Mouse (Mus musculus) spleen, adult 2 months (tissue): Measurements from ENCODE around the gene Gm20431.

Experiments
- CTCF ChIP-seq: fragments of 200-500 bp; IDR thresholded peaks from 2 replicates; pipeline ENCODE4 v1.5.1; 2011; ENCODE audit warnings: mild to moderate bottlenecking, inconsistent platforms; ENCODE audit not compliant: insufficient read depth, insufficient read length, insufficient replicate concordance; ENCODE audit errors: extremely low read depth
- POLR2A ChIP-seq: fragments of 200-500 bp; IDR thresholded peaks from 2 replicates; pipeline ENCODE4 v1.6.1; 2011; ENCODE audit warnings: low read depth, low read length, inconsistent platforms

- TF ChIP-seq CTCF (no peak), POLR2A (no peak)
Measured at GRCm38 (mm10) chr2:167695491-167695890, 34.2 kb upstream of the Gm20431 start.
